Mouse (Mus musculus): ENCODE data around the gene Unc13c.

- TF ChIP-seq GATA1 (IDR thresholded peaks at IDR 0.05; ENCODE audit: low read length), result no peak
- TF ChIP-seq TAL1 (IDR thresholded peaks at IDR 0.05; ENCODE audit: low read length), result no peak
Observed at GRCm38 (mm10) chr9:73927276-73927675, 41.5 kb downstream of the Unc13c start.

Data from erythroblast, embryonic 14.5 days (primary cell).